Mouse (Mus musculus) lung, postnatal 4 days (tissue): ENCODE measurements at regions not wholly inside any gene's neighbourhood (a gene's known extent, or its start where the extent isn't known, plus 50 kb on each side); places are given as distances from the start of the nearest gene placed in this dataset.
"Not testable (repeated sequence)": the region's sequence is repeated elsewhere in the genome, so short reads cannot be mapped to it uniquely, and the experiment has no call there.

Experiments
- DNase-seq, 2 experiments: peaks; one replicate each; pipeline ENCODE4 v3.0.0; 2021

- no peak for DNase-seq
Measured at GRCm38 (mm10) chr2:48315306-48315705, 498.6 kb upstream of the Acvr2a start.

GRCm38 (mm10) chr2:48316180-48316889 lies 497.6 kb upstream of the Acvr2a start:
- DNase-seq = no peak

GRCm38 (mm10) chr2:48317821-48318220 lies 496.1 kb upstream of the Acvr2a start:
- DNase-seq = no peak

- no peak for DNase-seq
Measured at GRCm38 (mm10) chr2:48318384-48319030, 495.4 kb upstream of the Acvr2a start.

- no peak for DNase-seq
Measured at GRCm38 (mm10) chr2:48321471-48321870, 492.4 kb upstream of the Acvr2a start.

GRCm38 (mm10) chr2:48322278-48322677 lies 491.6 kb upstream of the Acvr2a start:
- no peak for DNase-seq

- no peak for DNase-seq
Measured at GRCm38 (mm10) chr2:48328204-48328603, 485.7 kb upstream of the Acvr2a start.

- peak in 1 of 2 experiments; percentile 12 for DNase-seq
Measured at GRCm38 (mm10) chr2:48332783-48333182, 481.1 kb upstream of the Acvr2a start.

GRCm38 (mm10) chr2:48348021-48348420 lies 465.9 kb upstream of the Acvr2a start:
- DNase-seq = no peak

- DNase-seq = no peak
Measured at GRCm38 (mm10) chr2:48349794-48350193, 464.1 kb upstream of the Acvr2a start.

- no peak for DNase-seq
Measured at GRCm38 (mm10) chr2:48350206-48350605, 463.7 kb upstream of the Acvr2a start.

GRCm38 (mm10) chr2:48371572-48371971 lies 442.3 kb upstream of the Acvr2a start:
- not testable (repeated sequence) for DNase-seq

- DNase-seq = no peak
Measured at GRCm38 (mm10) chr2:48373086-48373485, 440.8 kb upstream of the Acvr2a start.

- DNase-seq = no peak
Measured at GRCm38 (mm10) chr2:48374302-48374701, 439.6 kb upstream of the Acvr2a start.

GRCm38 (mm10) chr2:48378160-48378559 lies 435.7 kb upstream of the Acvr2a start:
- no peak for DNase-seq

- DNase-seq = no peak
Measured at GRCm38 (mm10) chr2:48378749-48379148, 435.2 kb upstream of the Acvr2a start.

- DNase-seq = peak; percentile 32 to 37
Measured at GRCm38 (mm10) chr2:48380140-48380539, 433.8 kb upstream of the Acvr2a start.

GRCm38 (mm10) chr2:48380786-48381185 lies 433.1 kb upstream of the Acvr2a start:
- no peak for DNase-seq

GRCm38 (mm10) chr2:48381481-48382075 lies 432.3 kb upstream of the Acvr2a start:
- peak in 1 of 2 experiments; percentile 8 for DNase-seq

- DNase-seq = no peak
Measured at GRCm38 (mm10) chr2:48398504-48398903, 415.4 kb upstream of the Acvr2a start.

GRCm38 (mm10) chr2:48399191-48399590 lies 414.7 kb upstream of the Acvr2a start:
- no peak for DNase-seq

GRCm38 (mm10) chr2:48402813-48403212 lies 411.1 kb upstream of the Acvr2a start:
- no peak for DNase-seq

GRCm38 (mm10) chr2:48404460-48404859 lies 409.4 kb upstream of the Acvr2a start:
- no peak for DNase-seq

- DNase-seq = peak in 1 of 2 experiments; percentile 31
Measured at GRCm38 (mm10) chr2:48407876-48408275, 406.0 kb upstream of the Acvr2a start.
